Comparison of ENCODE assay signal across 8 mouse cellular contexts in genomic region chr8:124751191-124751590, GRCm38 (mm10). TPM values are rescaled to one million over a fixed set of nuclear protein-coding genes. Genes with fewer than 3 reads are reported as not detected.
DNase-seq lines count a peak whose midpoint lies in the region; ATAC-seq lines count a peak whose summit lies in the region.

No protein-coding gene starts in this region.

- peak; percentile 20 to 30 for DNase-seq in cerebellum, postnatal 10 days
- DNase-seq in cerebellum, adult 9-10 months = no peak
- DNase-seq in T-cell, adult 2 months (ENCODE audit: low spot score) = peak; percentile 11
- peak; percentile 80 for DNase-seq in heart, embryonic 10.5 days (ENCODE audit: low spot score)
- DNase-seq in limb, embryonic 10.5 days (ENCODE audit: low spot score) = peak; percentile 57
- DNase-seq in cerebellum, adult 18-20 months = no peak
- DNase-seq in cerebellum, postnatal 4 days (ENCODE audit: low spot score in 2 of 2) = no peak

- peak overlapping the region; percentile 82 for H3K4me3 ChIP-seq in heart, embryonic 10.5 days
- H3K4me3 ChIP-seq in limb, embryonic 10.5 days = peak overlapping the region; percentile 75
- H3K4me3 ChIP-seq in neural tube, embryonic 12.5 days = peak overlapping the region; percentile 44

- no peaks in the 10 kb centered on the region for H3K36me3 ChIP-seq in heart, embryonic 10.5 days
- H3K36me3 ChIP-seq in limb, embryonic 10.5 days = no peaks in the 10 kb centered on the region
- no peaks in the 10 kb centered on the region for H3K36me3 ChIP-seq in neural tube, embryonic 12.5 days

- H3K27me3 ChIP-seq in heart, embryonic 10.5 days (ENCODE audit: insufficient read depth, poor library complexity, severe bottlenecking) = peaks cover 51% of the 10 kb centered on the region
- H3K27me3 ChIP-seq in limb, embryonic 10.5 days (ENCODE audit: low read depth, poor library complexity, severe bottlenecking) = peaks cover 65% of the 10 kb centered on the region
- H3K27me3 ChIP-seq in neural tube, embryonic 12.5 days (replicated peaks) = peaks cover 45% of the 10 kb centered on the region

- H3K9ac ChIP-seq in neural tube, embryonic 12.5 days = peak overlapping the region; percentile 38

- H3K4me1 ChIP-seq in heart, embryonic 10.5 days = peaks cover 46% of the 10 kb centered on the region
- H3K4me1 ChIP-seq in limb, embryonic 10.5 days = peaks cover 23% of the 10 kb centered on the region
- H3K4me1 ChIP-seq in neural tube, embryonic 12.5 days = 0 out of 2 replicates have a peak, but pooled peaks cover 3% of the 10 kb centered on the region

- no peak for ATAC-seq in neural tube, embryonic 12.5 days (ENCODE audit: low FRiP score, low read depth)

- WGBS in heart, embryonic 10.5 days = 1% methylated on average over 31 of the region's 31 CpGs
- WGBS in limb, embryonic 10.5 days = under 1% methylated on average over 31 of the region's 31 CpGs
- under 1% methylated on average over 31 of the region's 31 CpGs for WGBS in neural tube, embryonic 12.5 days

- peak overlapping the region; percentile 77 for H3K27ac ChIP-seq in heart, embryonic 10.5 days
- H3K27ac ChIP-seq in limb, embryonic 10.5 days = peak overlapping the region; percentile 77
- H3K27ac ChIP-seq in neural tube, embryonic 12.5 days = no peak overlapping the region

- no peaks in the 10 kb centered on the region for H3K9me3 ChIP-seq in heart, embryonic 10.5 days
- H3K9me3 ChIP-seq in limb, embryonic 10.5 days (replicated peaks) = no peaks in the 10 kb centered on the region
- H3K9me3 ChIP-seq in neural tube, embryonic 12.5 days = no peaks in the 10 kb centered on the region

- H3K4me2 ChIP-seq in neural tube, embryonic 12.5 days (replicated peaks) = peak overlapping the region; percentile 72

RNA-seq across cellular contexts. Expression of gene Fam89a, which starts 0.4 kb away (rescaled TPM):
- 2.5 and 8.2 TPM in 2 replicates for polyA plus RNA-seq in heart, embryonic 10.5 days (2016; fragmentation: Nextera tagmentation; extraction: Ambion mirVana)
- polyA plus RNA-seq in limb, embryonic 10.5 days (2016; fragmentation: Nextera tagmentation; extraction: Ambion mirVana) = 5.1 and 7.0 TPM in 2 replicates
- polyA plus RNA-seq in neural tube, embryonic 12.5 days (2016; fragmentation: Nextera tagmentation; extraction: Ambion mirVana) = 8.9 and 11.2 TPM in 2 replicates

RNA-seq across cellular contexts. Expression of gene Arv1, which starts 29.3 kb away (rescaled TPM):
- polyA plus RNA-seq in heart, embryonic 10.5 days (2016; fragmentation: Nextera tagmentation; extraction: Ambion mirVana) = 21.3 and 26.7 TPM in 2 replicates
- 33.6 and 33.8 TPM in 2 replicates for polyA plus RNA-seq in limb, embryonic 10.5 days (2016; fragmentation: Nextera tagmentation; extraction: Ambion mirVana)
- polyA plus RNA-seq in neural tube, embryonic 12.5 days (2016; fragmentation: Nextera tagmentation; extraction: Ambion mirVana) = 33.0 and 35.9 TPM in 2 replicates

RNA-seq across cellular contexts. Expression of gene Ttc13, which starts 29.4 kb away (rescaled TPM):
- 43.7 and 44.6 TPM in 2 replicates for polyA plus RNA-seq in heart, embryonic 10.5 days (2016; fragmentation: Nextera tagmentation; extraction: Ambion mirVana)
- polyA plus RNA-seq in limb, embryonic 10.5 days (2016; fragmentation: Nextera tagmentation; extraction: Ambion mirVana) = 45.5 and 51.9 TPM in 2 replicates
- 62.5 and 64.0 TPM in 2 replicates for polyA plus RNA-seq in neural tube, embryonic 12.5 days (2016; fragmentation: Nextera tagmentation; extraction: Ambion mirVana)

RNA-seq across cellular contexts. Expression of gene Trim67, which starts 41.7 kb away (rescaled TPM):
- polyA plus RNA-seq in heart, embryonic 10.5 days (2016; fragmentation: Nextera tagmentation; extraction: Ambion mirVana) = 0.05 and 0.10 TPM in 2 replicates
- not detected in 2 replicates for polyA plus RNA-seq in limb, embryonic 10.5 days (2016; fragmentation: Nextera tagmentation; extraction: Ambion mirVana)
- 14.3 and 15.1 TPM in 2 replicates for polyA plus RNA-seq in neural tube, embryonic 12.5 days (2016; fragmentation: Nextera tagmentation; extraction: Ambion mirVana)

Comparison
In these comparisons a context has a peak if more than half of its experiments do, and no peak if none do; other contexts are left out.
1. DNase-seq: peak in cerebellum, postnatal 10 days (2 of 2), T-cell, adult 2 months (single experiment), heart, embryonic 10.5 days (single experiment) and limb, embryonic 10.5 days (single experiment); none in cerebellum, adult 9-10 months (single experiment), cerebellum, adult 18-20 months (0 of 2) and cerebellum, postnatal 4 days (0 of 2).
2. Peak in every context shown above with its lines, with median percentiles within 50 percentile points of each other: H3K4me3 ChIP-seq.